Mouse (Mus musculus) embryonic facial prominence, embryonic 10.5 days (tissue): Measurements from ENCODE around the gene Prrx2. TPM values are rescaled to one million over a fixed set of nuclear protein-coding genes. Genes with fewer than 3 reads are reported as not detected.

Experiments
- DNase-seq: peaks from one replicate; pipeline ENCODE4 v3.0.0-alpha.2; 2017; ENCODE audit warnings: low spot score
- H3K27ac ChIP-seq: fragments of 300-500 bp; sonication (generic); replicated peaks from 2 replicates; pipeline ENCODE4 v1.5.1; 2016; ENCODE audit warnings: mild to moderate bottlenecking
- H3K27me3 ChIP-seq: fragments of 300-500 bp; sonication (generic); replicated peaks from 2 replicates; pipeline ENCODE4 v1.6.1; 2016; ENCODE audit warnings: low read depth, mild to moderate bottlenecking; ENCODE audit not compliant: poor library complexity, severe bottlenecking
- H3K36me3 ChIP-seq: fragments of 300-500 bp; sonication (generic); replicated peaks from 2 replicates; pipeline ENCODE4 v1.6.1; 2016; ENCODE audit warnings: mild to moderate bottlenecking, moderate library complexity
- H3K4me1 ChIP-seq: fragments of 300-500 bp; sonication (generic); 2 replicates; pipeline ENCODE4 v1.6.1; 2016
- H3K4me3 ChIP-seq: fragments of 300-500 bp; sonication (generic); 2 replicates; pipeline ENCODE4 v1.5.1; 2016; ENCODE audit warnings: mild to moderate bottlenecking, moderate library complexity
- H3K9me3 ChIP-seq: fragments of 300-500 bp; sonication (generic); 2 replicates; pipeline ENCODE4 v1.6.1; 2016; ENCODE audit warnings: mild to moderate bottlenecking
- WGBS: fragments of 180-500 bp; shearing (Covaris S2); methylation state at CpG from one replicate; pipeline ENCODE4 v1.1.7; 2016; 5-methylcytosine and 5-hydroxymethylcytosine counted together
- polyA plus RNA-seq: library from polyadenylated mRNA; unstranded; fragments of >200 nt; fragmentation: Nextera tagmentation; extraction: Ambion mirVana; gene quantifications from 2 replicates; pipeline ENCODE4 v1.2.1, GENCODE M21; 2016

Gene Prrx2
- polyA plus RNA-seq, 1 experiment from 2014 or later = 87.6 TPM

- 28% methylated on average over 20 of the region's 20 CpGs for WGBS
- no peaks in the 10 kb centered on the region for H3K27me3 ChIP-seq
- peaks cover 88% of the 10 kb centered on the region for H3K4me1 ChIP-seq
- peaks cover 33% of the 10 kb centered on the region for H3K36me3 ChIP-seq
- peak overlapping the region; percentile 27 for H3K4me3 ChIP-seq
- no peaks in the 10 kb centered on the region for H3K9me3 ChIP-seq
- H3K27ac ChIP-seq = peak overlapping the region; percentile 82
- peak; percentile 78 for DNase-seq
Observed at GRCm38 (mm10) chr2:30852771-30853313, 18.1 kb downstream of the Prrx2 start.

GRCm38 (mm10) chr2:30857076-30857475 is 22.3 kb downstream of the Prrx2 start:
- Histone ChIP-seq H3K9me3 (no peaks in the 10 kb centered on the region), H3K27me3 (no peaks in the 10 kb centered on the region), H3K36me3 (0 out of 2 replicates have a peak, but pooled peaks cover 19% of the 10 kb centered on the region), H3K4me1 (peaks cover 89% of the 10 kb centered on the region), H3K4me3 (no peak overlapping the region), H3K27ac (no peak overlapping the region)
- WGBS = 72% methylated on average over 6 of the region's 6 CpGs
- no peak for DNase-seq

- Histone ChIP-seq H3K9me3 (no peaks in the 10 kb centered on the region), H3K4me1 (peaks cover 89% of the 10 kb centered on the region), H3K4me3 (no peak overlapping the region), H3K27me3 (peaks cover 10% of the 10 kb centered on the region), H3K27ac (peak overlapping the region; percentile 69), H3K36me3 (0 out of 2 replicates have a peak, but pooled peaks cover 11% of the 10 kb centered on the region)
- WGBS = 83% methylated on average over 5 of the region's 5 CpGs
- no peak for DNase-seq
Observed at GRCm38 (mm10) chr2:30859782-30860181, 25.0 kb downstream of the Prrx2 start.

- WGBS = 71% methylated on average over 4 of the region's 4 CpGs
- Histone ChIP-seq H3K36me3 (peaks cover 6% of the 10 kb centered on the region; the same call in 1 of the 2 replicates), H3K4me1 (peaks cover 93% of the 10 kb centered on the region), H3K4me3 (no peak overlapping the region), H3K27ac (no peak overlapping the region), H3K9me3 (no peaks in the 10 kb centered on the region), H3K27me3 (peaks cover 17% of the 10 kb centered on the region)
- DNase-seq = no peak
Observed at GRCm38 (mm10) chr2:30862081-30862480, 27.3 kb downstream of the Prrx2 start.

- peaks cover 82% of the 10 kb centered on the region for H3K4me1 ChIP-seq
- DNase-seq = no peak
- peaks cover 17% of the 10 kb centered on the region for H3K36me3 ChIP-seq
- no peak overlapping the region for H3K4me3 ChIP-seq
- peak overlapping the region; percentile 87 for H3K27ac ChIP-seq
- no peaks in the 10 kb centered on the region for H3K9me3 ChIP-seq
- peaks cover 17% of the 10 kb centered on the region for H3K27me3 ChIP-seq
- 61% methylated on average over 9 of the region's 9 CpGs for WGBS
Observed at GRCm38 (mm10) chr2:30863574-30863973, 28.8 kb downstream of the Prrx2 start.

GRCm38 (mm10) chr2:30864968-30865381 is 30.2 kb downstream of the Prrx2 start:
- Histone ChIP-seq H3K27me3 (peaks cover 17% of the 10 kb centered on the region), H3K4me1 (peaks cover 70% of the 10 kb centered on the region), H3K9me3 (no peaks in the 10 kb centered on the region), H3K27ac (peak overlapping the region; percentile 87), H3K36me3 (peaks cover 25% of the 10 kb centered on the region), H3K4me3 (peak overlapping the region; percentile 53)
- 2% methylated on average over 35 of the region's 35 CpGs for WGBS
- peak; percentile 73 for DNase-seq

- DNase-seq = no peak
- peaks cover 17% of the 10 kb centered on the region for H3K27me3 ChIP-seq
- peaks cover 74% of the 10 kb centered on the region for H3K4me1 ChIP-seq
- no peaks in the 10 kb centered on the region for H3K9me3 ChIP-seq
- WGBS = 48% methylated on average over 3 of the region's 3 CpGs
- H3K36me3 ChIP-seq = peaks cover 25% of the 10 kb centered on the region
- peak overlapping the region; percentile 53 for H3K4me3 ChIP-seq
- H3K27ac ChIP-seq = peak overlapping the region; percentile 87
Observed at GRCm38 (mm10) chr2:30865426-30865825, 30.7 kb downstream of the Prrx2 start.

- peak overlapping the region; percentile 71 for H3K27ac ChIP-seq
- no peaks in the 10 kb centered on the region for H3K27me3 ChIP-seq
Observed at GRCm38 (mm10) chr2:30870863-30871262, 36.1 kb downstream of the Prrx2 start.

GRCm38 (mm10) chr2:30872669-30873068 is 37.9 kb downstream of the Prrx2 start:
- Histone ChIP-seq H3K4me3 (no peak overlapping the region), H3K36me3 (peaks cover 18% of the 10 kb centered on the region), H3K27me3 (no peaks in the 10 kb centered on the region), H3K9me3 (no peaks in the 10 kb centered on the region), H3K4me1 (peaks cover 68% of the 10 kb centered on the region), H3K27ac (peak overlapping the region; percentile 81)
- WGBS = 34% methylated on average over 6 of the region's 6 CpGs
- peak; percentile 85 for DNase-seq

More at GRCm38 (mm10) chr2:30870863-30871262, 36.1 kb downstream of the Prrx2 start:
- Histone ChIP-seq H3K36me3 (peaks cover 20% of the 10 kb centered on the region), H3K9me3 (no peaks in the 10 kb centered on the region), H3K4me1 (peaks cover 74% of the 10 kb centered on the region), H3K4me3 (no peak overlapping the region)
- DNase-seq = no peak
- WGBS = 75% methylated on average over 8 of the region's 8 CpGs

GRCm38 (mm10) chr2:30874445-30874844 is 39.7 kb downstream of the Prrx2 start:
- Histone ChIP-seq H3K27ac (peak overlapping the region; percentile 79), H3K9me3 (no peaks in the 10 kb centered on the region), H3K4me1 (peaks cover 68% of the 10 kb centered on the region), H3K4me3 (no peak overlapping the region), H3K27me3 (no peaks in the 10 kb centered on the region), H3K36me3 (peaks cover 21% of the 10 kb centered on the region)
- WGBS = 37% methylated on average over 10 of the region's 10 CpGs
- DNase-seq = no peak

- 62% methylated on average over 7 of the region's 7 CpGs for WGBS
- peaks cover 65% of the 10 kb centered on the region for H3K4me1 ChIP-seq
- DNase-seq = no peak
Observed at GRCm38 (mm10) chr2:30875096-30875495, 40.3 kb downstream of the Prrx2 start.

GRCm38 (mm10) chr2:30875621-30876432 is 41.1 kb downstream of the Prrx2 start:
- H3K4me1 ChIP-seq = peaks cover 59% of the 10 kb centered on the region
- peak overlapping the region; percentile 5; the same call in 1 of the 2 replicates for H3K4me3 ChIP-seq
- no peaks in the 10 kb centered on the region for H3K27me3 ChIP-seq

More at GRCm38 (mm10) chr2:30875096-30875495, 40.3 kb downstream of the Prrx2 start:
- Histone ChIP-seq H3K4me3 (peak overlapping the region; percentile 5; the same call in 1 of the 2 replicates), H3K27ac (peak overlapping the region; percentile 79), H3K9me3 (no peaks in the 10 kb centered on the region), H3K27me3 (no peaks in the 10 kb centered on the region), H3K36me3 (peaks cover 27% of the 10 kb centered on the region)

More at GRCm38 (mm10) chr2:30875621-30876432, 41.1 kb downstream of the Prrx2 start:
- peaks cover 34% of the 10 kb centered on the region for H3K36me3 ChIP-seq
- H3K27ac ChIP-seq = peak overlapping the region; percentile 79
- DNase-seq = peak; percentile 64
- H3K9me3 ChIP-seq = no peaks in the 10 kb centered on the region
- WGBS = 31% methylated on average over 11 of the region's 11 CpGs
